Mouse (Mus musculus) liver, postnatal 0 days (tissue): ENCODE results near the gene Klhl5. TPM values are rescaled to one million over a fixed set of nuclear protein-coding genes. Genes with fewer than 3 reads are reported as not detected.

Source experiments
- ATAC-seq: fragments of 200-750 bp; cut with Nextera tagmentation; 2 replicates; pipeline ENCODE4 v1.8.0; 2017; ENCODE audit warnings: mild to moderate bottlenecking, moderate library complexity
- DNase-seq: peaks from one replicate; pipeline ENCODE4 v3.0.0-alpha.2; 2016
- H3K27ac ChIP-seq: fragments of 300-500 bp; sonication (generic); 2 replicates; pipeline ENCODE4 v1.5.1; 2014; ENCODE audit warnings: antibody characterized with exemption, moderate library complexity, mild to moderate bottlenecking, low read depth
- H3K27me3 ChIP-seq: fragments of 300-500 bp; sonication (generic); 2 replicates; pipeline ENCODE4 v1.6.1; 2014; ENCODE audit warnings: low read length, control low read depth, mixed read lengths; ENCODE audit not compliant: insufficient read depth
- H3K36me3 ChIP-seq: fragments of 300-500 bp; sonication (generic); replicated peaks from 2 replicates; pipeline ENCODE4 v1.6.1; 2014; ENCODE audit warnings: mild to moderate bottlenecking, control low read depth, low read length, moderate library complexity, mixed read lengths; ENCODE audit not compliant: insufficient read depth
- H3K4me1 ChIP-seq: fragments of 300-500 bp; sonication (generic); 2 replicates; pipeline ENCODE4 v1.6.1; 2014; ENCODE audit warnings: antibody characterized with exemption, mild to moderate bottlenecking, control low read depth; ENCODE audit not compliant: insufficient read depth
- H3K4me2 ChIP-seq: fragments of 300-500 bp; sonication (generic); 2 replicates; pipeline ENCODE4 v1.6.1; 2014; ENCODE audit warnings: low read depth, mild to moderate bottlenecking, low read length, moderate library complexity, mixed read lengths
- H3K4me3 ChIP-seq: fragments of 300-500 bp; sonication (generic); 2 replicates; pipeline ENCODE4 v1.5.1; 2014; ENCODE audit warnings: low read depth, low read length
- H3K9ac ChIP-seq: fragments of 300-500 bp; sonication (generic); replicated peaks from 2 replicates; pipeline ENCODE4 v1.6.1; 2014; ENCODE audit warnings: mild to moderate bottlenecking, moderate library complexity
- H3K9me3 ChIP-seq: fragments of 300-500 bp; sonication (generic); 2 replicates; pipeline ENCODE4 v1.6.1; 2016; ENCODE audit warnings: mild to moderate bottlenecking, control low read depth, low read length, mixed read lengths
- CTCF ChIP-seq: sonication (generic); IDR thresholded peaks from 2 replicates; pipeline ENCODE4 v1.5.1; 2016; ENCODE audit warnings: antibody characterized with exemption, low read depth
- EP300 ChIP-seq: IDR thresholded peaks from 2 replicates; pipeline ENCODE4 v1.6.1; 2016; ENCODE audit warnings: antibody characterized with exemption, low read depth, mild to moderate bottlenecking
- WGBS: fragments of 180-500 bp; shearing (Covaris S2); extraction: QIAGEN DNeasy Blood & Tissue Kit; methylation state at CpG from one replicate; pipeline ENCODE4 v1.1.7; 2014; ENCODE audit not compliant: insufficient replicate concordance; 5-methylcytosine and 5-hydroxymethylcytosine counted together
- polyA plus RNA-seq: library from polyadenylated mRNA; unstranded; fragments of >200 nt; fragmentation: Nextera tagmentation; extraction: Ambion mirVana; gene quantifications from 2 replicates; pipeline ENCODE4 v1.2.1, GENCODE M21; 2015

The Klhl5 gene
- polyA plus RNA-seq, 1 experiment from 2014 or later: 5.2 TPM

DNA sequence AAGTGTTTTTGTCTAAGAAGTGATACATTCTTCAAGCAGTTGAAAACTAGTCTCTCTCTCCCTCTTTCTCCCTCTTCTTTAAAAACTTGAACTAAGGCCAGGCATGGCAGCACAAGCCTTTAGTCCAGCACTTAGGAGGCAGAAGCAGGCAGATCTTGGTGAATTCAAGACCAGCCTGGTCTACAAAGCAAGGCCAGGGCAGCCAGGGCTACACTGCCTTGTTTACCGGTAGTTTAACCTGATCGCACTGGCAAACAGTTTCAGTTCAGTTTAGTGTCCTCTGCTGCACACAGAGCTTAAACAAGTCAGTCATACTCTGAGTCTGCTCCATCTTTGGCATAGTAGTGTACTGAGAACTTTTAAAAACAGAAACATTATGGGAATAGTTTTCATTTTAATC lies 9.4 kb downstream of the Klhl5 start:
- Histone ChIP-seq H3K36me3 (no peaks in the 10 kb centered on the region), H3K4me3 (no peak overlapping the region), H3K9ac (no peak overlapping the region), H3K27ac (peak overlapping the region; percentile 41; the same call in 1 of the 2 replicates), H3K4me2 (no peak overlapping the region), H3K4me1 (peaks cover 6% of the 10 kb centered on the region), H3K9me3 (no peaks in the 10 kb centered on the region), H3K27me3 (no peaks in the 10 kb centered on the region)
- WGBS: 69% methylated on average over 2 of the region's 2 CpGs
- ATAC-seq: no peak
- TF ChIP-seq EP300: no peak
- TF ChIP-seq CTCF: no peak
- DNase-seq: no peak

- WGBS: 55% methylated on average over 1 of the region's 1 CpGs
- DNase-seq (no peak), ATAC-seq (no peak)
- Histone ChIP-seq H3K9ac (no peak overlapping the region), H3K27ac (peak overlapping the region; percentile 51; the same call in 1 of the 2 replicates), H3K4me1 (peaks cover 6% of the 10 kb centered on the region), H3K27me3 (no peaks in the 10 kb centered on the region), H3K4me2 (no peak overlapping the region), H3K9me3 (no peaks in the 10 kb centered on the region), H3K4me3 (no peak overlapping the region), H3K36me3 (no peaks in the 10 kb centered on the region)
- no peak for TF ChIP-seq CTCF
- TF ChIP-seq EP300: no peak
These were observed 12.2 kb downstream of the Klhl5 start for GRCm38 (mm10) chr5:65119495-65119894.

- H3K4me3 ChIP-seq: no peak overlapping the region
- WGBS: 25% methylated on average over 3 of the region's 3 CpGs
- no peak overlapping the region; the same call in 1 of the 2 replicates for H3K4me2 ChIP-seq
- no peaks in the 10 kb centered on the region for H3K36me3 ChIP-seq
- 0 out of 2 replicates have a peak, but pooled peaks have one; percentile 21 for ATAC-seq
- 0 out of 2 replicates have a peak, but pooled peaks have one; percentile 2 for TF ChIP-seq CTCF
- TF ChIP-seq EP300: peak; percentile 45; the same call in 1 of the 2 replicates
- H3K4me1 ChIP-seq: peaks cover 6% of the 10 kb centered on the region
- H3K9me3 ChIP-seq: no peaks in the 10 kb centered on the region
- DNase-seq: no peak
- H3K27ac ChIP-seq: peak overlapping the region; percentile 51; the same call in 1 of the 2 replicates
- H3K9ac ChIP-seq: no peak overlapping the region
- H3K27me3 ChIP-seq: no peaks in the 10 kb centered on the region
These were observed 12.6 kb downstream of the Klhl5 start for GRCm38 (mm10) chr5:65119918-65120317.

DNA sequence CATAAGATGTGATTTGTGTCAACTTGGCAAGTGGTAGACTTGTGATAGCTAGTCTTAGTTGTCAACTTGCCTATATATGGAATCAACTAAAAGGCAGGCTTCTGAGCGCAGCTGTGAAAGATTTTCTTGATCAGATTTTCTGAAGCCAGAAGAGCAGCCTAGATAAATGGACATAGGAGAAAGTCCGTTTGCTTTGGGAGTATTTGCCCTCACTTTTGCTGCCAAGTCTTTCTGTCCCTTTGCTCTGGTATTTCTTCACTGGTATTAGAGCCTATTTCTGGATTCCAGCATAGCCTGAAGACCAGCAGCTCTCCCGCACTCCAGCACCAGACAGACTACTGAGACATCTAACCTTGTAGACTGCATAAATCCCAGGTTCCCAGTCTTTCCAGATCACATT lies 15.3 kb downstream of the Klhl5 start:
- 66% methylated on average over 3 of the region's 3 CpGs for WGBS
- Histone ChIP-seq H3K27me3 (no peaks in the 10 kb centered on the region), H3K36me3 (0 out of 2 replicates have a peak, but pooled peaks cover 2% of the 10 kb centered on the region), H3K4me1 (peaks cover 3% of the 10 kb centered on the region), H3K4me3 (no peak overlapping the region), H3K27ac (no peak overlapping the region), H3K4me2 (no peak overlapping the region), H3K9ac (no peak overlapping the region), H3K9me3 (no peaks in the 10 kb centered on the region)
- DNase-seq (no peak), ATAC-seq (no peak)
- TF ChIP-seq EP300: no peak
- TF ChIP-seq CTCF: no peak

DNA sequence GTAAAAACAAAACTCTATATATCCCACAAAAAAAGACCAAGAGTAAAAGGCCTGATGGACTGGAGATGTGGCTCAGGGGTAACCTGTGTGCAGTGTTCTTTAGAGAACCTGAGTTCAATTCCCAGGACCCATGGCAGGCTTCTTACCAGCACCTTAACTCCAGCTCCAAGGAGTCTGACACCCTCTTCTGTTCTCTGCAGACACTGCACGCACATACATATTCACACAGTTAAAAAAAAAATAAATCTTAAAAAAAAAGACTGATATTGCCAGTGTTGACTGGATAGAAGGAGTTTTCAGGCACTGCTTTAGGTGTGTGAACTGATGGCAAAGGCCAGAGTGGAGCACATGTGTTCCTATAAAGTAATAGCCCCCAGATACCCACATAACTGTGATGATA lies 18.8 kb downstream of the Klhl5 start:
- Histone ChIP-seq H3K36me3 (0 out of 2 replicates have a peak, but pooled peaks cover 2% of the 10 kb centered on the region), H3K4me3 (no peak overlapping the region), H3K4me1 (no peaks in the 10 kb centered on the region; the same call in 1 of the 2 replicates), H3K9me3 (no peaks in the 10 kb centered on the region), H3K9ac (no peak overlapping the region), H3K27ac (no peak overlapping the region), H3K4me2 (no peak overlapping the region), H3K27me3 (no peaks in the 10 kb centered on the region)
- DNase-seq: no peak
- WGBS: 89% methylated on average over 1 of the region's 1 CpGs
- no peak for ATAC-seq
- TF ChIP-seq CTCF (no peak), EP300 (no peak)

- TF ChIP-seq CTCF (no peak), EP300 (no peak)
- H3K9ac ChIP-seq: no peak overlapping the region
- ATAC-seq: no peak
- H3K36me3 ChIP-seq: 0 out of 2 replicates have a peak, but pooled peaks cover 2% of the 10 kb centered on the region
- no peaks in the 10 kb centered on the region for H3K9me3 ChIP-seq
- H3K4me3 ChIP-seq: no peak overlapping the region
- DNase-seq: no peak
- no peaks in the 10 kb centered on the region for H3K27me3 ChIP-seq
- H3K4me2 ChIP-seq: no peak overlapping the region
- no peaks in the 10 kb centered on the region for H3K4me1 ChIP-seq
- 45% methylated on average over 2 of the region's 2 CpGs for WGBS
- H3K27ac ChIP-seq: no peak overlapping the region
These were observed 21.1 kb downstream of the Klhl5 start for GRCm38 (mm10) chr5:65128481-65128880.
